Mouse (Mus musculus) R1 (cell line): ENCODE data around the gene Dhx58.

ENCODE experiments used
- DNase-seq: peaks from one replicate; pipeline ENCODE4 v3.0.0-alpha.2; 2018; ENCODE audit warnings: low read depth, low spot score

Dhx58 gene

GRCm38 (mm10) chr11:100702081-100702851 is 1.8 kb downstream of the Dhx58 start:
- peak; percentile 87 for DNase-seq

DNA sequence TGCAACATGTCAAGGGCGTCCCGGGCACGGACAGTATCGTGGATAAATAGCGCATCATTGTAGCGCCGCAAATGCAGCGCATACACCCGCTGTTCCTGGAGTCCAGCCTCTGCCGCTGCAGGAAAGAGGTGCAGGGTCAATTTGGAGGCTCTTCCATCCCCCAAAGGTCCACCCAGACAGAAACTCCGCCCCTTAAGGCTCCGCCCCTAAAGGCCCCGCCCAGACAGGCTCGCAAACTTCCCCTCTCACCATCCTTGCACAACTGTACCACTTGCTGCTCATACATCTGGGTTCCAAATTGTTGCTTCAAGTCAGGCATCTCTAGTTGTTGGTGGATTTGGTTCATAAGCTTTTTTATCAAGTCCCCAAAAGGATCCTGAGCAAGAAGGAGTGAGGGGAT is 2.8 kb downstream of the Dhx58 start:
- DNase-seq = peak; percentile 79

DNA sequence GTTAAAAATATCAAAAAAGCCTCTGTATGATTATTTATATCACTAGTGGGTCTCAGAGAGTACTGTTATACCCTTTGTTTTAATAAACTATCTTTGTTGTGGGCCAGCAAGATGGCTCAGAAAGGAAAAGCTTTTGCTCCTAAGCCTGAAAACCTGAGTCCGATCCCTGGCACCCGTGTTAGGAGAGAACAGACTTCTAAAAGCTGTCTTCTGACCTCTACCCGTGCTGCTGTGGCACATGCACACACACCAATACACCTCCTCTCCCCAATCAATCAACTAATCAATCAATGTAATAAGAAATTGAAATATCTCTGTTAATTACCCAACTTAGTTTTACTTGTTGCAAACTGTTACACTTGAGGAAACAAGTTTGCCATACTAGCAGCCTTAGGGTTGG is 3.4 kb downstream of the Dhx58 start:
- DNase-seq = no peak

GRCm38 (mm10) chr11:100697921-100698320 is 6.2 kb downstream of the Dhx58 start:
- DNase-seq = no peak

- peak; percentile 73 for DNase-seq
Observed at GRCm38 (mm10) chr11:100694926-100695325, 9.1 kb downstream of the Dhx58 start.

DNA sequence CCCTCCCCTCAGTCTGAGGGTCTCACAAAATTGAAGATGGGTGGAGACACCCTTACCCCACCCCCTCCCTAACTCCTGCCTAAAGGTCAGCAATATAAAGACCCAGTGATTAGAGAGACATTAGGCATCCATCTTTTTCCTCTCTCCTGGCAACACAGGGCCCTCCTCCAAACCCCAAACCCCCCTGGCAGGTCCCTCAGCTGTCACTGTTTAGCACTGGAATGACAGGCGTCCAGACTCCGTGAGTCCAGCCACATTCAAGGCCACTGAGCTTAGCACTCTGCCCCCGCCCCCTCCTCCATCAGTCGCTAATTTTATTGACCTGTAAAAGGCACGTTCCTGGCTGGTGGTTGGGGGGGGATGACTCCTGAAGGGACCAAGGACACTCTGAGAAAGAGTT is 10.9 kb downstream of the Dhx58 start:
- DNase-seq = no peak

DNA sequence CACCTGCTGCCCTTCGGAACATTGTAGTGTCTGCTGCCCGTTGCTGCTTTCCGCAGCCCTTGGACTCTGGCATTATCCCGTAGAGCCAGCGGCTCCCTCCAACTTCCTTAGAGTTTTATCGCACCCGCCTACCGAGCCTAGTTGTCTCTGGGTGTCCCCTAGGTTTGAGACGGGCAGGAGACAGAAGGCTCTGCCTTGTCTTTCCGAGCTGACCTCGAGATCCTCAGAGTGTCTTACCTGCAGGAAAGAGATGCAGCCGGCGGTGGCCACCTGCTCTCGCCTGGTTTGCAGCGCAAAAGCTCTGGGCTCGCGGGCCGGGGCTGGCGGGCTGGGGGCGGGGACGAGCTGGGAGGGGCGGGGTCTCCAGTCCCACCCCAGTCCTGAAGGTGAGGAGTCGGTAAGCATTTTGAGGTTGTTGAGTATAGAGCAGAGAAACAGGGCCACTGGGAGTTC is 11.9 kb downstream of the Dhx58 start, which contains the start of gene Zfp385c:
Gene Zfp385c, minus strand, starts transcription at position 292 of the 453 bp plus-strand sequence.
- DNase-seq = peak; percentile 55

- DNase-seq = no peak
Observed at GRCm38 (mm10) chr11:100690389-100690788, 13.7 kb downstream of the Dhx58 start.

DNA sequence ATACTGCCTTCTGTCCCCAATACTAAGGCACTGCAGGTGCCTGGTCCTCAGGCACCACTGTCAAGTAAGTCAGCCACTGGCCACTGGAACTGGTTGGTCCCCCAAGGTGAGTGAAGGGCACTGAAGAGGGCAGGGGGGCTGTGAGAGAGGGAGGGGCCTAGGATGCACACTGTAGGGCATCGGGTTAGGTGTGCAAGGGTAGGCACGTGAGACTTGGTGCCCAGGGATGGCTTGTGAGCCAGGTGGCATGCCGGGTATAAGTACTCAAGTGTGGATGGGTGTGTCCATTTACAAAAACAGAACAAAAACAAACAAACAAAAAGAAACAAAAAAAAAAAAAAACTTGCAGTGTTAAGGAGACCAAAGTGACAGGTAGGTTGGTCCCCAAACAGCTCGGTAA is 15.6 kb downstream of the Dhx58 start:
- no peak for DNase-seq

DNA sequence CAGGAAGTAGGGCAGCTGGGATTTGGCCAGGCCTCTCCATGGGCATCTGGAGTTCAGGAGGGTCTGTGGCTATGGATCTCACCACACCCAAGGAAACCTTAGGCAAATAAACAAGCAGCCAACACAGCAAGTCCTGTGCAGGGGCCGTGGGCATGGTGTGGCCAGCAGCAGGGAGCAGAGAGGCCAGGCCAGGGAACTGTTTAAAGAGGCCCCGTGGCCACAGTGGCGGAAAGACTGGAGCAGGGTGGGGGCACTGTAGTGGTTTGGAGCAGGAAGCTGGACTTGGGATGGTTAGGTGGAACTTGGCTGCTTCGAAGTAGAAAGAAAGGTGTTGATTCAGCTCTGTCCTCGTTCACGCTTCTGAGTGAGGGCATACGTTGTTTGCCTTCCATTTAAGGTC is 16.8 kb downstream of the Dhx58 start:
- DNase-seq = no peak

- DNase-seq = no peak
Observed at GRCm38 (mm10) chr11:100685371-100685770, 18.7 kb downstream of the Dhx58 start.

DNA sequence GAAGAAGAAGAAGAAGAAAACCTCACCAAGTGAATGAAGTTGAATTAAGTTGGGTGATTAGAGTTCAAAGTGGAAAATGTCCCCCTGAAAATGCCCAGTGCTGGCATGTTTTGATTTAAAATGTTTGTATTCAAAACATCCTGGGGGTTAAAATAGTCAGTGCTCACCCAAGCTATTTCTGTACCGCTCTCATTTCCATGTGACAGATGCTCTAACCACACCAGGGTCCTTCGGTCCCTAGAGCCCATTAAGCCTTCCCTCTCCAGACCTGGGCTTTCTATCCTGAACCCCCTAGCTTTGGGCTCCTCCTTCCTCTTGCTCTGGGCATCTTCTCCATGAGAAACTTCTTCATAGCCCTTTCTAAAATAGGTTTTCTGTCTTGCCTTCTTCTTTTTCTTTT is 20.0 kb downstream of the Dhx58 start:
- DNase-seq = no peak

- peak; percentile 75 for DNase-seq
Observed at GRCm38 (mm10) chr11:100682526-100682925, 21.5 kb downstream of the Dhx58 start.

- DNase-seq = peak; percentile 19
Observed at GRCm38 (mm10) chr11:100681826-100682225, 22.2 kb downstream of the Dhx58 start.

- no peak for DNase-seq
Observed at GRCm38 (mm10) chr11:100677810-100678209, 26.3 kb downstream of the Dhx58 start.

DNA sequence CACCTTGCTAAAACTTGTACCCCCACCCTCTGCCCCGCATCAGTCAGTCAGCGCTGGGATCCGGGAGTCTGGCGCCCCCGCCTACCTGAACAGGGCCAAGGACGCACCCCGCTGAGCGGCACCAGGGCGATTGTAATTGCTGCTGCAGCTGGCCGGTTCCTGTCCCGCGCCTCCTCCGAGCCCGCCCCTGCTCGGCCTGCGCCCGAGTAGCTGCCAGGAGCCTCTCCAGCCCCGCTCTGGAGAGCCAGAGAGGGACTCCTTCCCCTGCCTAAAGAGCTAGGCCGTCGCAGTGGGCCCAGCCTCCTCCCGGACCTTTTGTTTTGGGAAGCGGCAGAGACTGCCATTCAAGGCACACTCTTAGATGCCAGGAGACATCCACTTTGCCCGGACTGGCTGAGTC is 30.9 kb downstream of the Dhx58 start:
- peak; percentile 51 for DNase-seq

DNA sequence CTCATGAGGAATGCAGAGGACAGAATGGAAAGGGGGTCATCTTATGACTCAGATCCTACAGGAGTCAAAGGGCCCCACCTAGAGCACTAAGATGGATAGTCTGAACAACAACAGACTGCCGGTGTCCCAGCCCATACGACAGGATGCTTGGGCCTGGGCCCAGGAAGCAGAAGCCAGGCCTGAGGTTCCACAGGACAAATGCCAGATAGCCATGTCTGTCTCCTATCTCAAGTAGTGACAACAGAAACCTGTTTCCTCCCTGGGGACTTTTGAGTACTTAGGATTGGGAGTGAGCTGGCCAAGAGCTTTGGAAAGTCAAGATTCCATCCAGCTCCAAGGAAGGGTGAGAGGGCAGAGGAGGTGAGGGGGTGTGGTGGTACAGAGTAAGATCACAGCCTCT is 32.1 kb downstream of the Dhx58 start:
- no peak for DNase-seq

GRCm38 (mm10) chr11:100671049-100671448 is 33.0 kb downstream of the Dhx58 start:
- DNase-seq = no peak

- no peak for DNase-seq
Observed at GRCm38 (mm10) chr11:100659806-100660205, 44.3 kb downstream of the Dhx58 start.

DNA sequence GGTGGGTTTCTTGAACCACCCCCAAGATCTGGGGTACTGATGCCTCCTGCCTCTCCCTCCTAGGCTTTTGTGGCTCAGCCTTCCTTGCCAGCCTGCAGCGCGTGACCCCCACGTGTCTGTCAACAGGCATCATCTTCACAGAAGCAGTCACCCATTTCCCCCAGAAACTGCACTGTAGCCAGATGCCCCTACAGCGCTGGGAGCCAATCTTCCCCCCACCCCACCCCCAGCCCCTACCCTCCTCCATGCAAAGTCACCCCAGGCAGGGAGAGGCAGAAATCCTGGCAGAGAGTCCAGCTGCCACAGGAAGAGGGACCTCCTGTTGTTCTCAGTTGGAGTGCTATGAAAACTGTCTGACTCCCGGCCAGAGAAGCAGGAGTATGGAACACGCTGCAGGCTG is 47.6 kb downstream of the Dhx58 start:
- peak; percentile 34 for DNase-seq

- peak; percentile 66 for DNase-seq
Observed at GRCm38 (mm10) chr11:100655589-100655988, 48.5 kb downstream of the Dhx58 start.

- DNase-seq = no peak
Observed at GRCm38 (mm10) chr11:100651748-100652147, 52.3 kb downstream of the Dhx58 start.

DNA sequence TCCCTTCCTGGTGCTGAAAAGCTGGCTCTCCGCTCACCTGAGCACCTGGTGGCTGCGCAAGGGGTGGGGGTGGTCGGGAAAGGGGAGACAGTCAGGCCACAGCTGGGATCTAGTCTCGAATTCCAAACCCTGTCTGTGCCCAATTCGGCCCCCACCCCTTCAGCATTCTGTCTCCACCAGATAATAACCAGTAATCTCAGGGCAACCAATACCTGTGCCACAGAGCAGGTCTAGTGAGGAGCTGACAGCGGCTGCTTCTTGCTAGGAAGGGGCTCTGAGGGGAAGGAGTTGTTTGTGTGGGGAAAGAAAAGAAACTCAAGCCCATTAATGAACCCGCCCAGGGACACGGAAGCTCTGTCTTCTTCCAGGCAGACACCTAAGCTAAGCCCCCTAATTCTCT is 52.9 kb downstream of the Dhx58 start:
- no peak for DNase-seq

GRCm38 (mm10) chr11:100648405-100648804 is 55.7 kb downstream of the Dhx58 start:
- no peak for DNase-seq
